Mouse (Mus musculus): Measurements from ENCODE around the gene Naf1. TPM values are rescaled to one million over a fixed set of nuclear protein-coding genes. Genes with fewer than 3 reads are reported as not detected.

Naf1 gene
- total and polyA plus RNA-seq, 3 experiments, result 7.3 to 30.6 (median 14.2) TPM

GRCm38 (mm10) chr8:66863761-66864160, 3.7 kb downstream of the Naf1 start:
- Histone ChIP-seq H3K4me2 (ENCODE audit: insufficient read depth, low read depth, poor library complexity, severe bottlenecking) (no peak overlapping the region), H3K9me3 (replicated peaks; ENCODE audit: low read length) (no peaks in the 10 kb centered on the region), H3K27me3 (replicated peaks) (no peaks in the 10 kb centered on the region), H3K79me2 (replicated peaks; ENCODE audit: control insufficient read depth, extremely low read depth, insufficient read depth, poor library complexity, severe bottlenecking) (peaks cover 58% of the 10 kb centered on the region), H3K27ac (ENCODE audit: insufficient read depth, low read depth) (no peak overlapping the region), H3K9ac (ENCODE audit: insufficient read depth, low read depth) (no peak overlapping the region), H3K4me1 (ENCODE audit: control insufficient read depth in 1 of 2, insufficient read depth in 2 of 2) (peaks cover 0 to 54% of the 10 kb centered on the region in 2 experiments; a peak in 3 of 4 replicates), H3K4me3 (replicated peaks in 1 of 3; ENCODE audit: low read depth in 2 of 3, low read length in 2 of 3, poor library complexity in 1 of 3) (no peak overlapping the region), H3K36me3 (replicated peaks in 1 of 2; ENCODE audit: control insufficient read depth in 1 of 2, insufficient read depth in 1 of 2, low read length in 1 of 2) (peaks cover 0 to 45% of the 10 kb centered on the region in 2 experiments)
- dilution Hi-C loops (cut with MboI; ENCODE audit: extremely low pct_ligation_motif_present, extremely low pct_unique_long_range_greater_than_20kb, low sequenced_read_pairs) (no loop called here), in situ Hi-C loops (cut with MboI; ENCODE audit: low pct_ligation_motif_present, low pct_unique_long_range_greater_than_20kb, low sequenced_read_pairs) (no loop called here)
- no peak for TF ChIP-seq CHD1 (IDR thresholded peaks at IDR 0.05; ENCODE audit: low read depth, low read length)
- TF ChIP-seq MEF2A (IDR thresholded peaks at IDR 0.05; ENCODE audit: borderline replicate concordance, low read depth, low read length), result no peak
- no peak for TF ChIP-seq ZC3H11A (IDR thresholded peaks at IDR 0.05; ENCODE audit: low read depth, low read length)
- TF ChIP-seq UBTF (IDR thresholded peaks at IDR 0.05; ENCODE audit: low read depth, low read length), result no peak
- no peak for TF ChIP-seq CTCF (conservative IDR thresholded peaks at IDR 0.05 in 1 of 2, IDR thresholded peaks at IDR 0.05 in 1 of 2; ENCODE audit: low read depth in 2 of 2, low read length in 2 of 2)
- TF ChIP-seq IRF4 (IDR thresholded peaks at IDR 0.05; ENCODE audit: low read depth, low read length), result no peak
- TF ChIP-seq ELF1 (IDR thresholded peaks at IDR 0.05; ENCODE audit: low read depth, low read length), result no peak
- TF ChIP-seq USF1 (IDR thresholded peaks at IDR 0.05; ENCODE audit: low read depth, low read length), result no peak
- no peak for TF ChIP-seq MAFK (IDR thresholded peaks at IDR 0.05; ENCODE audit: insufficient replicate concordance, low read length)
- TF ChIP-seq TBP (conservative IDR thresholded peaks at IDR 0.05; ENCODE audit: low read depth, low read length), result no peak
- no peak for TF ChIP-seq NRF1 (IDR thresholded peaks at IDR 0.05; ENCODE audit: low read depth, low read length)
- no peak for TF ChIP-seq USF2 (conservative IDR thresholded peaks at IDR 0.05; ENCODE audit: low read depth, low read length)
- TF ChIP-seq E2F4 (IDR thresholded peaks at IDR 0.05; ENCODE audit: insufficient replicate concordance, low read depth, low read length), result no peak
- TF ChIP-seq BHLHE40 (IDR thresholded peaks at IDR 0.05; ENCODE audit: low read depth, low read length), result no peak
- no peak for TF ChIP-seq JUN (IDR thresholded peaks at IDR 0.05; ENCODE audit: insufficient read depth, low read depth, low read length)
- TF ChIP-seq ZNF384 (IDR thresholded peaks at IDR 0.05; ENCODE audit: low read depth, low read length), result no peak
- TF ChIP-seq PAX5 (IDR thresholded peaks at IDR 0.05; ENCODE audit: low read length), result no peak
- no peak for DNase-seq (ENCODE audit: extremely low read depth)

- Histone ChIP-seq H3K27ac (ENCODE audit: insufficient read depth, low read depth) (no peak overlapping the region), H3K4me2 (ENCODE audit: insufficient read depth, low read depth, poor library complexity, severe bottlenecking) (no peak overlapping the region), H3K4me1 (ENCODE audit: control insufficient read depth in 1 of 2, insufficient read depth in 2 of 2) (peaks cover 0 to 57% of the 10 kb centered on the region in 2 experiments; a peak in 3 of 4 replicates), H3K9ac (ENCODE audit: insufficient read depth, low read depth) (no peak overlapping the region), H3K27me3 (replicated peaks) (no peaks in the 10 kb centered on the region), H3K79me2 (replicated peaks; ENCODE audit: control insufficient read depth, extremely low read depth, insufficient read depth, poor library complexity, severe bottlenecking) (peaks cover 70% of the 10 kb centered on the region), H3K9me3 (replicated peaks; ENCODE audit: low read length) (no peaks in the 10 kb centered on the region), H3K36me3 (replicated peaks in 1 of 2; ENCODE audit: control insufficient read depth in 1 of 2, insufficient read depth in 1 of 2, low read length in 1 of 2) (peaks cover 0 to 54% of the 10 kb centered on the region in 2 experiments), H3K4me3 (replicated peaks in 1 of 3; ENCODE audit: low read depth in 2 of 3, low read length in 2 of 3, poor library complexity in 1 of 3) (no peak overlapping the region)
- dilution Hi-C loops (cut with MboI; ENCODE audit: extremely low pct_ligation_motif_present, extremely low pct_unique_long_range_greater_than_20kb, low sequenced_read_pairs) (no loop called here), in situ Hi-C loops (cut with MboI; ENCODE audit: low pct_ligation_motif_present, low pct_unique_long_range_greater_than_20kb, low sequenced_read_pairs) (no loop called here)
- TF ChIP-seq ZKSCAN1 (IDR thresholded peaks at IDR 0.05; ENCODE audit: borderline replicate concordance, low read depth, low read length) (no peak), CTCF (conservative IDR thresholded peaks at IDR 0.05 in 1 of 2, IDR thresholded peaks at IDR 0.05 in 1 of 2; ENCODE audit: low read depth in 2 of 2, low read length in 2 of 2) (no peak), ZNF384 (IDR thresholded peaks at IDR 0.05; ENCODE audit: low read depth, low read length) (no peak), MAX (IDR thresholded peaks at IDR 0.05; ENCODE audit: low read length) (no peak), POLR2AphosphoS2 (IDR thresholded peaks at IDR 0.05; ENCODE audit: low read depth, low read length) (no peak), CHD2 (IDR thresholded peaks at IDR 0.05; ENCODE audit: low read length) (no peak)
- no peak for DNase-seq (ENCODE audit: extremely low read depth)
These were observed 5.1 kb downstream of the Naf1 start for GRCm38 (mm10) chr8:66865120-66865519.

Data from CH12.LX (cell line).